Mouse (Mus musculus): ENCODE results near the gene Bcr.
"Not testable (repeated sequence)": the region's sequence is repeated elsewhere in the genome, so short reads cannot be mapped to it uniquely, and the experiment has no call there.

Gene Bcr

DNA sequence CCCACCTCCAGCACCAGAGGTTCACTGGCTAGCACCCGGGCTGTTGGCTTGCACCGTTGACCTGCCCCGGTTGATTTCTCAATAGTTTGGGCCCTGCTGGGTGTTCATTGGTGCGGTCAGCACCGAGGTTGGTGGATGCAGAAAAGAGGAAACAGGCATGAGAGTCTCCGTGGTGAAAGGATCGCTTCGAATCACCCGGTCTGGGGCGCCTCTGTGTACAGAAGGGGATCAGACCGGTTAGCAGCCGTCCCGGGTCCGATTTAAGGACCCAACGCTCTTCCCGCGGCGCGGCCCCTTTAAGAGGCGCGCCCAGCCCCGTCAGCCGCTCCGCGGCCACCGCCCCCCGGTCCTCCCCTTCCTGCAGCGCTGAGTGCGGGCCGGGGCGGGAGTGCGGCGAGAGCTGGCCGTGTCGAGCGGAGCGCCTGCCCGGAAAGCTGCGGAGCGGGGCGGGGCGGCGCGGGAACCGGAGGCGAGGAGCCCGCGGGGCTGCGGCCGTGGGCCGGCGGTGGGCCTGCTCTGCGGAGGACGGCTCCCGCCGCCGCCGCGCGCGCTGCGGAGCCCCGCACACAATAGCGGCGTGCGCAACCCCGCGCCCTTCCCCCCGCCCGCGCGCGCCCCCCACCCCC lies at the start of gene Bcr:
TSS of gene Bcr (plus strand) at position 376 of the 626 bp plus-strand sequence.
- no peak for DNase-seq (ENCODE audit: extremely low spot score, low read depth, low spot score)

DNA sequence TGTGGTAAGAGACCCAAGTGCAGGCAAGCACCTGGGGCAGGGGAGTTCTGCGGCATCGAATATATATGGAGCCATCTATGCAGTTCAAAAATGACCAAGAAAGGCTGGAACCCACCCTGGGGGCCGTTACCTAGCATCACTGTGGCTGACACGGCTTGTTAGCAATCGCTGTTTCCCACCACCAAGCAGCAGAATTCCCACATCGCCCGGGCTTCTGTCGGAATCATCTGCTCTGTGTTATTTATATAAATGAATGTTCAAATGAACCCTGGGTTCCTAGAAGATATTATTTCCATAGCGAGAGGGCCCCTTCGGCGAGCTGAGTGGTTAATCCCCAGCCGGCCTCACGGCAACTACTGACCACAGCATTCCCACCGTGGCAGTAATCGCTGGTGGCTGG lies 49.7 kb upstream of the Bcr start:
- no peak for DNase-seq (ENCODE audit: extremely low spot score, low read depth, low spot score)

DNA sequence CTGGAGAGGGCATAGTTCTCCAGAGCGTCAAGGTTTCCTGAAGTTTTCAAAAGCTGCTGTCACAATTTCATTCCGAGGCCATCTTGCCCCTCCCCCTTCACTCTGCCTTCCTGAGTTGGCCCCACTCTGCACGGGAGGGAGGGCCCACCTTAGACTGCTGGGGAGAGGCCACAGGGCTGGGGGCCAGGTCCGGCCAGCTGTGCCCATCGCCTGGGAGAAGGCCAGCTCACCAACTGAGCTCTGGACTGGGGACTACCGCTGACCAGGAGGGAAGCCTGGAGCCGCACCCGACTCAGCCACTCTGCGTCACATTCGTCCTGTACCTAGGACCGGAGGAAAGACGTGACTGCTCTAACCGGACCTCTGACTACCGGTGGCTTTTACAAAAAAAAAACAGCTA lies 44.9 kb upstream of the Bcr start:
- no peak for DNase-seq (ENCODE audit: extremely low spot score, low read depth, low spot score)

DNA sequence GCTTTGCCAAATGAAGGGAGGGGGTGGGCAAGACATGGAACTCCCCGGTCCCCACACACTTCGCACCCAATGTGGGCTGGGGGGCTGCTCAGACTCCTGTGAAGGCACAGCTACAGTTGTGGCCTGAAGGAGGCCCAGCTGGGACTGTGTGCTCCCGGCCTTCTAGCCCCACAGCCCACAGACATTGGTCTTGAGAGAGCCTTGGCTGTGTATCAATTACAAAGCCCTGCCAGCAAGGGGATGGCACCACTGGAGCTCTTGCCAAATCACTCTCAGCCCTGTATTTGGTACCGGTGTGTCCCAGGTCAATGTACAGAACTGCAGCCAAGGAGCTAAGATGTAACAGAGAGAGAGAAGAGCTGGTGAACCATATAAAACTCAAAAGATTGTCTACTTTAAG lies 43.9 kb upstream of the Bcr start:
- DNase-seq (ENCODE audit: extremely low spot score, low read depth, low spot score) = no peak

DNA sequence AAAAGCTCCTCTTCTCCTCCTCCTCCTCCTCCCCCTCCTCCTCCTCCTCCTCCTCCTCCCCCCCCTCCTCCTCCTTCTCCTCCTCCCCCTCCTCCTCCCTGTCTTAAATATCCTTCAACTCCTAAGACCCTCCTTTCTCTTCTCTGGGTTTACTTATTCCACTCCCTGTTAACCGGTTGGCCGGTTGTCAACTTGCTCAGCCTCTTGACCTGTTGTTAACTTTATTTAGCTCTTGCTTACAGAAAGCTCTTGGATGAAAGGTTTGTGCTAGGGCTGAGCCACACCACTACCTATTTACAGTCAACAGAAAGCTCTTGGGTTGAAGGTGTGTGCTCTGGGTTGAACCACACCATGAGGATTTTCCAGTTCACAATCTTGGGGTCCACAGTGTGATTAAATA lies 40.1 kb upstream of the Bcr start:
- no peak for DNase-seq (ENCODE audit: extremely low spot score, low read depth, low spot score)

DNA sequence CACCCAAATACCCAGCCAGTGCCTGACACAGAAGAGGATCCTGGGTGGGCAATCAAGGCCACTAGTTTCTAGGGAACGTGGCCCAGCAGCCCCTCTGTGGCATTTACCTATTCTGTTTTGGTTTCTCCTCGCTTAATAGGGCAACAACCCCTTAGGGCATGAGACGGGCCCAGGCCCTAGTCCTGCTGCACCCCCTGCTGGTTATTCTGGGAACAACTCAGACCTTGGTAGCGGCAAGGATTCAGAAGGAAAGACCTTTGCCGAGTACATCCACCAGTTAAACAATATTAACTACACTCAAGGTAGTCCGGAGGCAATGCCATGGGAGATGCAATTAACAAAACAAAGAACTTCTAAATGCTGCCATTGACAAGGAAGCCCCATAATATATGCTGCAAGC lies 39.3 kb upstream of the Bcr start:
- DNase-seq (ENCODE audit: extremely low spot score, low read depth, low spot score) = no peak

DNA sequence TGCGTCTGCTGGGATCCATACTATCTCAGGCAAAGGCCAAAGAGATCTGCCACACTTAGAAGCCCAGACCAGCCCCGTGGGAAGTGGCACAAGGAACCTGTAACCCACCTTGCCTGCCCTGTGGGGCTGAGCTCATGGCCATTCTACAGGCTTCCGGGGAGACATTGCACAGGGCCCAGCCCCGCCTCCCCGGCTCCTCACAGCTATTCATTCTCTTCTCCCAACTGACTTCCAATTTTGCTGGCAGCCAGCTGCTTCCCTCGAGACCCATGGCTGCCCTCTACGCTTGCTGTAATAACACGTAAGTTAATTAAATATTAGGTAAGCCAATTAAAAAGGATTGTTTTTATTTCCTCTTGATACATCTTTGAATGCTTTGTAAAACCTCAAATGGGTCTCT lies 33.9 kb upstream of the Bcr start:
- no peak for DNase-seq (ENCODE audit: extremely low spot score, low read depth, low spot score)

DNA sequence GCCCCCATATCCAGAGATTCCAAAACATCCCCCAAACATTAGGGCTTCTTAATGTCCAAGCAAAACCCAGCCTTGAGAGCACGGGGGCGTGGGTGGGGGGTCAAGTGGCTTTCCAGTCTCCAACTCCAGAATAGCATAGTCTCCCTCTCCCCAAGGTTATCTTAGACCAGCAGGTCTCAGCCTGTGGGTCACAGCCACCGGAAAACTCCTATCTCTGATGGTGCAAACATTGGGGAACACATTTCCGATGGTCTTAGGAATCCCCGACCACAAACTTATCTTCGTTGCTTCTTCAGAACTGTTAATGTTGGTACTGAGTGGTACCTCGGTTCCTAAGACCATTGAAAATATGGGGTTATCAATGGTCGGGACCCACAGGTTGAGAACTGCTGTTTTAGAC lies 31.6 kb upstream of the Bcr start:
- no peak for DNase-seq (ENCODE audit: extremely low spot score, low read depth, low spot score)

DNA sequence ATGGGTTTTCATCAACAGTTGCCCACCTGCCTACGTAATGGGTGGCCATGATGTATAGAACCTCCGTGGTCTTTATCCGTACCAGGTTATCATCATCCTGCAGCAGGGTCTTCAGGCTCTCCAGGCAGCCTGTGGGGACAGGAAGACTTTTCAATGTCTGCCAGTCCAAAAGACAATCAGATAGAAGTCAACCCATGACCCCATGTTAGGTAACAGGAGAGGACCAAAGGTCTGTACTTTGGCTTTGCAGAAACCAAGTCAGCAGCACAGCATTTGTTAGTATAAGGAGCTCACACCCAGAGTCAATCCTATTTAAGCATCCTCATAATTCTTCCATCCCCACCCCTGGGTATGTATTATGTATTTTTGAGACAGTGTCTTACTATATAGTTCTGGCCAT lies 30.7 kb upstream of the Bcr start:
- DNase-seq (ENCODE audit: extremely low spot score, low read depth, low spot score) = no peak

DNA sequence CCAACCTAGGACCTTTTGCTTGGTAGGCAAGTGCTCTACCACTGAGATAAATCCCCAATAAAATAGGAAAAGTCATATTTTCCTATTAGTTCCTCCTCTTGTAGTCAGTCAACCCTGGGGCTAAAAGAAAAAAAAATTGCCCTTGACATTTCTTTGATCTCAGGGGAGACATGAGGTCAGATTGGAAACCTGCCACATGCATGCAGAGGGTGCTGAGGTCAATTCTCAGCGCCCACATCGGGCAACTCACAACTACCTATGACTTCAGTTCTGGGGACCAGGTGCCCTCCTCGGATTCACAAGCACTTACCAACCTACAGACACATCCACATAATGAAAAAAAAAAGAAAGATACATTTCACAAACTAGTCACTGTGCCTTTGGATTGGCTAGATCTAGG lies 30.2 kb upstream of the Bcr start:
- no peak for DNase-seq (ENCODE audit: extremely low spot score, low read depth, low spot score)

DNA sequence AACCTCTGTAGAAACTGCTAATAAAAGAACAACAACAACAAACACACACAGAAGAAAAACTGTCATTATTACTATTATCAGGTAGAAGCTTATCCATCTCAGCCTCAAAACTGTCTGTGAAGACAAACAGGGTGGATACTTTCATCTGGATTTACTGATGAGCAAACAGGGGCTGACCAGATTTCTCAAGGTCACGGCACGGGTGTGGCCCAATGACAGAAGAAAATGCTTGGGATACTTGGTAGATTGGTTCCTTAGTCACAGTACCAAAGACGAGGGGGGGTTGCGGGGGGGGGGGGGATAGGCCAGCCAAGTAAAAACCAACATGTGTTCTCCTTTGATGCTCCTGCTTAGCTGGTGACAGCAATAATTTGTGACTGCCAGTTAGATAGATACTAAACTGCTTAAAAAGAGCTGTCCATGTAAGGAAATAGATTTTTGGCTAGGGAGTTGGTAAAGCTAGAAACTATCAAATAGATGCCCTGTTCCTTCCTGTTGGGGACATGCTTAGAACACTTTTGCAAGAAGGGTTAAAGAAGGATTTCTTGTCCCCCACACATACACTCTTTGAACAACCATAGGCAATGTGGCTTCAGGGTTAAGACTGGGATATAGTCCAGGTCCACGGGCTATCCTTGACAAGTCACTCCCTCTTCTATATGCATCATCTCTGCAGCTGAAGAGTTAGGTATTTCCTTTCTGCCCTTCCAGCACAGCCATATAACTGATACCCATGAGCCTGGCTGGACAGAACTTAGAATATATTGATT lies 28.9 kb upstream of the Bcr start:
- DNase-seq (ENCODE audit: extremely low spot score, low read depth, low spot score) = no peak

DNA sequence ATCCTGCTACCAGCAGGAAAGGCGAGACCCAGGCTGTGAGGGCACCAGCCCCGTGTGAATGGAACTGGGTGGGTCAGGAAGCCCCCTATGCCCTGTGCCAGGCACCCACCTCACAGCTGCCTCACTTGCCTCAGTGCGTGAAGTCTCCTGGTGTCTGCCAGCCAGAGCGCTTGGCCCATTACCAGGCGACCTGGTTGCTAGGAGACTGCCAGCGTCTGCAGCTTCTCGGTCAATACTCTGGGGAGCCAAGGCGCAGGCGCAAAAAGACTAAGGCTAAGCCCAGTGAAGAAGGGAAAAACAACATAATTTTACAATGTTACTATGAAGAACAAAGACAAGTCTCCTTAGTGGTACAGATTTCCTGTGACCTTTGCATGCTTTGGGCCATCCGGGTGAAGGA lies 28.0 kb upstream of the Bcr start, which contains the start of gene Rsph14:
TSS of gene Rsph14 (minus strand) at position 192 of the 400 bp plus-strand sequence.
- no peak for DNase-seq (ENCODE audit: extremely low spot score, low read depth, low spot score)

DNA sequence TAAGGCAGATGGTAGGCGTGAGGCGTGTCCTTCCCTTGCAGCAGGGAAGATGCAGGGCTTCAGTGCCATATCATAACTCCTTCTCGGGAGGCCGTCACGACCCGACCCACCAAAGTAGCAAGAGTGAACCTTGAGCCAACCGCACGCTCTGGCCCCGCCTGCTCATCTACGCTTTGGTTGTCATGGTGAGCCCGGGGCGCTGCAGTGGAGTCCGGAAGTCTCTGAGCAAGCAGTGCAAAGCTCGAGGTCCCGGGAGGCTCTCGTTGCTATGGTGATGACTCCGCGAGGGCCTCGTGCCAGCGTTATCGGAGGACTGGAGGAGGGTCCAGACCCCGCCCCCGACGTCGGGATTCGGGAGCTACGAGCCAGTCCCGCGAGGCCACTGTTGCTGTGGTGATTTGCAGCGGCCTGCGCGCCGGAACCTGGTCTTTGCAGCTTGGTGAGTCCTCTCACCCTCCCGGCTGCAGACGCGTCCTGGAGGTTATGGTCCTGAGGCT lies 23.5 kb upstream of the Bcr start, which contains the start of gene Rab36:
TSS of gene Rab36 (plus strand) at position 176 of the 497 bp plus-strand sequence.
- peak; percentile 90 for DNase-seq (ENCODE audit: extremely low spot score, low read depth, low spot score)

DNA sequence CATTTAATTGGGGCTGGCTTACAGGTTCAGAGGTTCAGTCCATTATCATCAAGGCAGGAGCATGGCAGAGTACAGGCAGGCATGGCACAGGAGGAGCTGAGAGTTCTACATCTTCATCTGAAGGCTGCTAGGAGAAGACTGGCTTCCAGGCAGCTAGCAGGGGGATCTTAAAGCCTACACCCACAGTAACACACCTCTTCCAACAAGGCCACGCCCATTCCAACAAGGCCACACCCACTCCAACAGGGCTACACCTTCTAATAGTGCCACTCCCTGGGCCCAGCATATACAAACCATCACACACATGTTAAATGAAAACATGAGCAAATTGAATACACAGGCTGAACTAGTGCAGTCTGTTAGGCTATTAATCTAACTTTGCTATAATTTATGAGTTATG lies 18.3 kb upstream of the Bcr start:
- DNase-seq (ENCODE audit: extremely low spot score, low read depth, low spot score) = not testable (repeated sequence)

DNA sequence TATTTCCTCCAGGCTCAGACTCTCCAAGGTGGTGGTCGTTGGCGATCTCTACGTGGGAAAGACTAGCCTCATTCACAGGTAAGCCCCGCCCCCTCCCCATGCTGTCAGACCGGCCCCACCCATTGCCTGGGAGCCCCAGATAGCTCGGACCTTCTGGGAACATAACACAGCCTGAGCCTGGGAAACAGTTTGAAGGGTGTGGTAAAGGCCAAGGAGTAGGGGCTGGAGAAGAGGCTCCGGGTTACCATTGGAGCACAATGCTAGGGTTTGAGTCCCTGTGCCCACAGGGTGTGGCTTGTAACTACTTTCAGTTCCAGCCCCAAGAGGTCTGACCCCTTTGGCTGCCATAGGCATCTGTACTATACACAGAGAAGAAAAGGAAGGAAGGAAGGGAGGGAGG lies 15.9 kb upstream of the Bcr start:
- no peak for DNase-seq (ENCODE audit: extremely low spot score, low read depth, low spot score)

DNA sequence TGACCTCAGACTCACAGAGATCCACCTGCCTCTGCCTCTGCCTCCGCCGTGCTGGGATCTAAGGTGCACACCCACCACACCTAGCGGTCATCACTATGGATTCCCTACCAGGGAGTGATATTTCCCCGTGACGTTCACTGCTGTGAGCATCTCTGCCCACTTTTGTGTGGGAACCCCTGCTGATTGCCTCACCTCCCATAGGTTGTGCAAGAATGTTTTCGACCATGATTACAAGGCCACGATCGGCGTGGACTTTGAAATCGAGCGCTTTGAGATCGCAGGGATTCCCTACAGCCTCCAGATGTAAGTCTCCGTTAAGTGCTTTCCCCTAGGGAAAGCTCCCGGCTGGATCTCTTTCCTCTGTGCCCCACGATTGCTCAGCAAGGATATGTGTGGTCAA lies 14.6 kb upstream of the Bcr start:
- DNase-seq (ENCODE audit: extremely low spot score, low read depth, low spot score) = no peak

DNA sequence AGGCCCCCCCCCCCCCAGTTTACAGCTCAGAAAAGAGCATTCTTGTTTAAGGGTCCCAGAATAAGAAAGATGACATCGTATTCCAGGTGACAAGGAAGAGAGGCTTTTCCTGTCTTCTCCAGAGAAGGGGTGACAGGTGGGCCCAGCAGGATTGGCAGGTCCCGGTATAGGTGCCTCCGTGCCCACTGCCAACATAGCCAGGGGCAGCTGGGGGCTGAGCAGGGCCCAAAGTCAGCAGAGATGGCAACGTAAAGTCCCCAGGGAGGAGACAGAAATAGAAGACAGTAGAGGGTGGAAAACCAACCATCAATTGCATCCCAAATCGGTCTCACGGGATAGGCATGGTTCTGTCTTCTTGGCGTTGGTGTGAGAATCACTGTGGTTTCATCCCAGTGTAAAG lies 11.7 kb upstream of the Bcr start:
- no peak for DNase-seq (ENCODE audit: extremely low spot score, low read depth, low spot score)

DNA sequence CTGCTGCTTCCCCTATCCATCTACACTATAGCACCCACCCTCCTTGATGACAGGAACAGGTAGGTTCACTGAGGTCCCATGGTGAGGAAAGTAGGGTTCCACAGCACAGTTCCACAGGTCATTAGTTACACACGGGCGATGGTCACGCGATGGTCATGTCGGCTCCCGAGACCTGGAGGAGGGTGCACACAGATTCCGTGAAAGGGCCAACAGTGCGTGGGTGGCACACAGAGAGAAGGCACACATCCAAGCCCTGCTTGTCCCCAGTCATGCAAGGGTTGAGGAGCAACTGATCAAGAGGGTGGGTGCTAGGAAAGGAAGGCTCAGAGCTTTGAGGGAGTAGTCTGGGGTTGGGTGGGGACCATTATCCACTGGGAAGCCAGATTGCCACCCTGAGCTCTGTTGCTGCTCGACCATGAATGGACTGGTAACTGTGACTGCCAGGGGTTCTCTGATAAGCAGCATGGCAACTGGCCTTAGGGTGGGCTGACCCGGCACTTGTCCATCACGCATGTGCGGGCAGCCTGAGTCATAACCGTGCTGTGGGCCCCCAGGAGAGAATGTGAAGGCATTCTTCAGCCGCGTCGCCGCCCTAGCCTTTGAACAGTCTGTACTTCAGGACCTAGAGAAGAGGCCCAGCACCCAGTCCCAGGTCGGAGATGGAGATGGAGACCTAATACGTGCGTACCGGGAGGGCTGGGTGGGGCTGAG lies 8.9 kb upstream of the Bcr start:
- DNase-seq (ENCODE audit: extremely low spot score, low read depth, low spot score) = no peak

DNA sequence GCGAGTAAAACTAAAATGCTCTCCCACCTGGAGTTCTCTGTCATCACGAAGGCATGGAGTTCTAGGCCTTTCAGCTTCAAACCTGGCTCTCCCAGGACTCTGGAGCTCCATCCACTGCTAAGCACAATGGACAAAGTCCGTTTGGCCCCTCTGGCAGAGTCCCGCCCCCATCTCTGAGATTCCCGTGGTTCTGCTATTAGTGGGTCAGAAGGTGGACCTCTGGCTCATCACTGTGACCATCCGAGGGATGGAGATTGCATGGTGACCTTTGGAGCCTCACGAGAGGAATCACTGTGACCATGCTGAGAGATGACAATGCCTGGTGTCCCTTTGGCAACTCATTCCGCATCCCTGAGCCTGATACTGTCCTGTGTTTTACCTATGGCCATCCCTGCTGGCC lies 7.5 kb upstream of the Bcr start:
- DNase-seq (ENCODE audit: extremely low spot score, low read depth, low spot score) = no peak

DNA sequence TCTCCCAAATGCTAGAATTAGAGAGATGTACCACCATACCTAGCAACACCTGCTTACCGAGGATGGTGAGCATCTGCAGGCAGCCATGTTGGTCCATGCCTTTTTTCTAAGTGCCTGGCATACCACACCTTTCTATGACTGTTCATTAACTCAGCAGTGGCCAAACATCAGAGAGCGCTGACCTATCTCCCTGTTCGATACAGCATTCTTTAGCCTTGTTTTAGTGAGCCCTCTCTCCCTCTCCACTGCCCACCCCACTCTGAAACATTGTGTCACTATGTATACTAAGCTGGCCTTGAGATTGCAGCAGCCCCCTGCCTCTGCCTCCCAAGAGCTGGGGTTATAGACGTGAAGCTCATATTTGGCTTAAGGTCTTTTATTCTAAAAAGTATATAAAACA lies 6.7 kb upstream of the Bcr start:
- no peak for DNase-seq (ENCODE audit: extremely low spot score, low read depth, low spot score)

DNA sequence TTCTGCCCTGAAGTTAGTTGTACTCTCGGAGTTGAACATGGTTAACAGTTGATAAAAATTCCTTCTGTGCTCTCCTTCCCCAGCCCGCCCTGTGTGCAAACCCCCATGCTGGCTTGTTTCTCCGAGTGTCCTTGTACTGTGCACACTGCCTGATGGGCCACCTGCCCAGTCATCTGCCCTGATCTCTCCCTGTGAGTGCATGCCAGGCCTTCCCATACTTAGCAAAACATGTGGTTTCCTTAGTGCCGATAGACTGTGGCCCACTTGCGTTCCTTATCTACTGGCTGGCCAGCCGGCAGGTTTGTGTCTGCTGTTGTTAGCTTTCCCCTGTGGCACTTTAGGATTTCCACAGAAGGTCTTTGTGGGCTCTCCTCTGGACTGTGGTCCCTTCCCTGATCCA lies 6.3 kb upstream of the Bcr start:
- no peak for DNase-seq (ENCODE audit: extremely low spot score, low read depth, low spot score)

DNA sequence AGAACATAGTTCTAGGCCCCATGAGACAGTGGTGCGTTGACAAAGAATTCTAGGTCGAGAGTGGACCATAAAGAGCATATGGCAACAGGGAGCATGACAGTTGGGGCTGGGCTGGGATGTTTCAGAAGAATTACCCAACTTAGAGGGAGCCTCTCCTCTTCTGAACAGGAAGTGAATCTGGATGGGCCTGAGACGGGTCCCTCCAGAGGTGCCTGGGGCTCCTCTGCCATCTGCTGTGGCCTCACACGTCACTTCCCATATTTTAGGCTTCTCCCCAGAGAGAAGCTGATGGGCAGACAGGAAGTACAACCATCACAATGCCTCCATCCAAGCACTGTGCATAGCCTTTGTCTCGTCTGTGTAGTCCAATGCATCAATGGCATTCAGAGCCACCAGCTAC lies 4.7 kb upstream of the Bcr start:
- DNase-seq (ENCODE audit: extremely low spot score, low read depth, low spot score) = no peak

Data from hindlimb bud, embryonic 11.5 days (tissue).